Mouse (Mus musculus): ENCODE results near the gene Armh1.
"Not testable (repeated sequence)": the region's sequence is repeated elsewhere in the genome, so short reads cannot be mapped to it uniquely, and the experiment has no call there.

The Armh1 gene

DNA sequence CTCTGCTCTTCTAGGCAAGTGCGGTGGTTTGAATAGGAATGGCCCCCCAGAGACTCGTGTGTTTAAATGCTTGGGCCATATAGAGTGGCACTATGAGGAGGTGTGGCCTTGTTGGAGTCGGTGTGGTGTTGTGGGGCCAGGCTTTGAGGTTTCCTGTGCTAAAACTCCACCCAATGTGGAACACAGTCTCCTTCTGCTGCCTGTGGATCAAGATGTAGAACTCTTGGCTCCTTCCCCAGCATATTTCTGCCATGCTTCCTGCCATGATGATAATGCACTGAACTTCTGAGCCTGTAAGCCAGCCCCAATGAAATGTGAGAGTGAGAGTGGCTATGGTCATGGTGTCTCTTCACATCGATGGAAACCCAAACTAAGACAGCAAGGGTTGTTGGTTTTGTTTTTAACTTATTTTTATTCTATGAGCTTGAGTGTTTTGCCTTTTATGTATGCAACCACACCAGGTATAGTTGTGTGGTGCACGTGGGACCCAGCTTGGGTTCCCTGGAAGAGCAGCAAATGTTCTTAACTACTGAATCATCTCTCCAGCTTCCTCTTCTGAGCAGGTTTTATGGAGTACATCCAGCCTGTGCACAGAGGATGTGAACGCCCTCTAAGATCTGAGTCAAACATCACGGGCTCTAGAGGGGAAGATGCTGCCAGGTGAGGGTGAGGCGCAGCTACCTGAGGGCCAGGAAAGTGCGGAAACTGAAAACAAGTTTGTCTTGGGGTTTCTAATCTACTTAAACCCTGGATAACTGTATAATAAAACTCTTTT is 31.0 kb downstream of the Armh1 start:
- no peak for DNase-seq

GRCm38 (mm10) chr4:117218517-117219219 is 33.3 kb downstream of the Armh1 start:
- peak; percentile 22 for DNase-seq

- DNase-seq: no peak
Measured at GRCm38 (mm10) chr4:117217029-117217428, 34.9 kb downstream of the Armh1 start.

DNA sequence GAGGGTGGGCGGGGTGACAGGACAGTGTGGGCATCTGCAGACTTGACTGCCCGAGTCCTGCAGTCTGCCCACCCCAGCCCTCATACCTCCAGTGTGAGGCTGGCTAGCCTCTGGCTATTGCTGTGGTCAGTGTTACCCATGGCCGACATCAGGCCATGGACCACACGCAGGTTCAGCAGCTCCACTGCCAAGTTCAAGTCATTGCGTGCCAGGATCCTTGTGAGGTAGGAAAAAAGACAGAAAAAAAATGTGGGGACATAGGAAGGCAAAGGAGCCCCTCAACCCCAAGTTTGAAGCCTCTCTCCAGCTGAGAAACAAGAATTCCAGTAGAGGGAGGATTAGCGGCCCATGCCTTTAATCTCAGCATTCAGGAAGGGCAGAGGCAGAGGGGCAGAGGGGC is 37.7 kb downstream of the Armh1 start:
- no peak for DNase-seq

DNA sequence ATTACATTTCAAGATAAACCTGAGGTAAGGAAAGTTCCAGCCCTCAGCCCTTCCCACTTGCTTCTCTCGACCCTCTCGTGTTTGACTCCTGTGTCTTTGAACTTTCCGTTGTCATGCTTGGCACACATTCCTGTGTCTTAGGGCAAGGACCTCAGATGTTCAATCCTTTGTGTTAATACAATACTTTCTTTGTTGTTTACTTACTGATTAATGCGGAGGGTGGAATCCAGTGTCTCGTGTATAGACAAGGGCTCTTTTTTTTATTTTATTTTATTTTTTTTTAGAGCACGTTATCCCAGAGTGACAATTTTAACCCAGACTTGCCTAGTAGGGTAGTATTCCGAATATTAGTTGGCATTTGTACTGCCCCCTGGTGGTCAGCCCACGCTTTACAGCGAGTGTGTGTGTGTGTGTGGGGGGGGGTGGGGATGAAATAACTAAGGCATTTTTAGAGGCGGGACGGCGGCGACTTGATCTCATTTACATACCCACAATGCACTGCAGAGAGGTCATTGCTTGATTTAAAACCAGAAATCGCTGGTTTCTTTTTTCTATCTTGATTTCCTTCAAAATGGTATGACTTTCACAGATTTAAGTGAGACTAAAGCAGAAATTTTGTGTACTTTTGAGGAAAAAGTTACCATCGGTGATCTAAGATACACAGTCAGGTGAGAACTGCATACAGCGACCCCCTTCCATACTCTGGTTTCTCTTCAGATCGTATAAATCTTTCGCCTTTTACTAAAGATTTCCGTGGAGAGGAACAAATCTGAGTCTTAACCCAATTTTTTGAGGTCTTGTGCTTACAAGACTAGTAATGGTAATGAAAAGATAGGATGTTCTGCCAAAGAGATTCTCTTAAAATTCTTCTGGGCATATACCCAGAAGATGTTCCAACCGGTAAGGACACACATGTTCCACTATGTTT is 41.5 kb downstream of the Armh1 start:
- DNase-seq: peak; percentile 56

DNA sequence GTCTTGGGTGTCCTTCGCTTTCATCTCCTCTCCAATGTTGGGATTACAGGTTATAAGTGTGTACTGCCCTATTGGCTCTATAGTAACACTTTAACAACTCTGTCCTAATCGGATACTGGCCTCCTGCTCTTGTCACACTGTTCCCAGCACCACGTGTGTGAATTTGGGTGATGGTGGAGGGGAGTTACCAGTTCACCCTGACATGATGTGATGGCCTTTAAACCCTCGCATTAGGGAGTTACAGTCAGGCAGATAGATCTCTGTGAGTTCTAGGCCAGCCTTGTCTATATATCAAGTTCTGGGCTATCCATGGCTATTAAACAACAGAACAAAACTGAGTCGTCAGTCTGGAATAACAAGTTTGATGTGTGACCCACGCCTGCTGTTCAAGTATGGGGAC is 42.3 kb downstream of the Armh1 start:
- DNase-seq: no peak

DNA sequence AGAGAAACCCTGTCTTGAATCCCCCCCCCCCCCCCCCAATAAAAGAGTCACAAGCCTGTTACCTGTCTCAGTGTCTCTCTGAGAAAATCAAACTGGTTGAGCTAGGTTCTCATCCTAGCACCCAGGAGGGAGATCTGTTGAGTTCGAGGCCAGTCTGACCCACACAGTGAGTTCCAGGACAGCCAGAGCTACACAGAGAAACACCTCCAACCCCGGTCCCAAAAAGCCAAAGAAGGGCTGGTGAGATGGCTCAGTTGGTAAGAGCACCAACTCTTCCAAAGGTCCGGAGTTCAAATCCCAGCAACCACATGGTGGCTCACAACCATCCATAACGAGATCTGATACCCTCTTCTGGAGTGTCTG is 49.0 kb downstream of the Armh1 start:
- no peak for DNase-seq

DNA sequence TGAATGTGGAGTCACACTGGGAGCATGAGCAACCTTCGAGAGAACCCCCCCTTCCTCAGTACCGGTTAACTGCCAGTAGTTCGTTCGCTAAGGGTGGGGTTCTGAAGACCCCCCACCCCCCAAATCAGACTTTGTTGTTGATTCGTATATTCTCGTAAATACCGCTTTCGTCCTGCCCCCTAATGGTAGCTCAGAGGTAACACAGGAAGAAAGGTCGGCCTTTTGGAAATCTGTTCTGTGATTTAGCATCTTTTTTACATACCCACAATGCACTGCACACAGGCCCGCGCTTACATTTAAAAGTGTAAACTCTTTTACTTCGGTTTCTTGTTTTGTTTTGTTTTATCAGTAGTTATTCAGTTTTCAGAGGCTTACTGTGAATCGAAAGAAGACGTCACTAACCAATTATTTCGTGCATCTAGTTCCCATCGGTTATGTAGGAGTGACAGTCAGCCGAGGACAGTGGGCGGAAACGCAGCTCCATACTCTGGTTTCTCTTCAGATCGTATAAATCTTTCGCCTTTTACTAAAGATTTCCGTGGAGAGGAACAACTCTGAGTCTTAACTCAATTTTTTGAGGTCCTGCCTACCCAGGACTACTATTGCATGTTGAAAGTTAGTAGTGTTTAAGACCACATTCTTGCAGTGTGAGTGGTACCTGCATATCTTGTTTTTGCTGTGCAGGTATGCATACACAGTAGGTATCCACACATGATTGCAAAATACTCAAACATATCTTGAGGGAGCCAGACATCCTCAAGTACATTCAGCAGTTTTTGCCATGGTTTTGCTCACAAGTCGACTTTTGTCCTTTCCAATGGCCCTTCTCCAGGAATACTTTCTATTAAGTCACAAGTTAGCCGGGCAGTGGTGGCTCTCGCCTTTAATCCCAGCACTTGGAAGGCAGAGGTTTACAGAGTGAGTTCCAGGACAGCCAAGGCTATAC is 49.6 kb downstream of the Armh1 start:
- peak; percentile 32 for DNase-seq

DNA sequence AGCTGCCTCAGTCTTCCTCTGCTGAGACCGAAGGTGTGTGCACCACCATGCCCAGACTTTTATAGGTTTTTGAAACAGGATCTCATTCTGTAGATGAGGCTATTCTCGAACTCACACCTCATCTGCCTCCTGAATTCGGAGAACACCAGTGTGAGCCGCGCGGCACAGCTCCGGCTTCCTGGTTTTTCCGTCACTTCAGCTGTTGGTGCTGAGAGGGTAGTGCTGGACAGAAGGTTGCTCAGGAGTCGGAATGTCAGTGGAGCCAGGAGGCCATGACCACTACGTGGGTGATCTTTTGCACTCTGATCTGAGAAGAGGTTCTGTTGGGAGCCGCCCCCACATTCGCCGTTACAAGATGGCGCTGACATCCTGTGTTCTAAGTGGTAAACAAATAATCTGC is 60.1 kb downstream of the Armh1 start:
- DNase-seq: no peak

DNA sequence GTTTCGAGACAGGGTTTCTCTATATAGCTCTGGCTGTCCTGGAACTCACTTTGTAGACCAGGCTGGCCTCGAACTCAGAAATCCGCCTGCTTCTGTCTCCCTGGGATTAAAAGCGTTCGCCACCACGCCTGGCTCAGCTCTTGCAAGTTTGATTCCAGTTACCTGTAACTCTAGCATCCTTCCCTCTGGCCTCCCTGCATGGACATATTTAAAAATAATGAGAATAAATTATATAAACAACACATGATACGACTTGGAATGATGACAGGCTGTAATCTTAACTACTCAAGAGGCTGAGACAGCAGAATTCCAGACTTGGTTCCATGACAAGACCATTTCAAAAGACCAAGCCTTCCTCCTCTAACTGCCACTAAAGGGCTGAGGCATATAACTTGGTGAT is 61.3 kb downstream of the Armh1 start:
- no peak for DNase-seq

GRCm38 (mm10) chr4:117189856-117190543 is 61.9 kb downstream of the Armh1 start:
- no peak for DNase-seq

DNA sequence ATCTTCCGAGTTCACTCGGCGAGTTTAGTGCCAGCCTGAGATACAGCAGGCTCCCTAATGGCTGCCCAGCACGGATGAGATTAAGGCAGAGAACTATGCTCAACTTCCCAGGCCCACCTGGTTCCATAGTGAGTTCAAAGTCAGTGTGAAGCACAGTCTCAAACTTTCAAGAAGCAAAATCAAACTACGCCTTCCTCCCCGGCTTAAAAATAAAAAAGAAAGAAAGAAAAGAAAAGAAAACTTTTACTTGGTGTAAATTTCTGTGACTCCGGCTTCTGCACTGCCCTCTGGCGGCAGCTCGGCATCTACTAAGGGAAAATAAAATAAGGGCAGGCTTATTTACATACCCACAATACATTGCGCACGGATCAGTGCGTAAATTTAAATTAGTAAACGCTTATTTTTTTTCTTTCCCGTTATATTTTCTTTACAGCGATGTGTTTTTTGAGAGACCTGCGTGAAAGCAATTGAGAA is 62.5 kb downstream of the Armh1 start:
- DNase-seq: peak; percentile 76

DNA sequence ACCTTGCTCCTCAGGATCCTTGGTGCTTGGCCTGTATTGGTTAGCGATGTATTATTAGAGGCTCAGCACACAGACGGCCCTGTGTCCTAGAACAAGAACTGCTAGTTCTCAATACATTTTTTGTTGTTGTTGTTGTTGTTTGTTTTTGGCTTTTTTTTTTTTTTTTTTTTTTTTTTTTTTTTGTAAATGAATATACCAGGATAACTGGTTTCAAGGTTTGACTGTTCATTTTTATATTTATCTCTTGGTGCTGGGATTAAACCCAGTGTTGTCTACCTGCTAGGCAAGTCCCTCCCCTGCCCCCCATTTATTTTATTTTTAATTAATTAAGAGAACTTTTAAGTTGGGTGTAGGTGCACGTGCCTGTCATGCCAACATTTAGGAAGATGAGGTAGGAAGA is 63.0 kb downstream of the Armh1 start:
- no peak for DNase-seq

DNA sequence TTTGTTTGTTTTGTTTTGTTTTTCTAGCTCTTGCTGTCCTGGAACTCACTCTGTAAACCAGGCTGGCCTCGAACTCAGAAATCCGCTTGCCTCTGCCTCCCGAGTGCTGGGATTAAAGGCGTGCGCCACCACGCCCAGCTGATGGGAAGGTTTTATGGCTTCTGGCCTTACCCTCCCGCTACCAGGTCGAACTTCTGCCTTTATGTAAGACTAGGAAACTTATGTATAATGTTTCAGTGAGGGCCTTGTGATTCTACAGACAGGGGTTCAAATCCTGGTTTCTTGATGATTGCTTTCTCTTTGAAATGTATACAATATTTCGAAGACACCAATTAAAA is 69.2 kb downstream of the Armh1 start:
- DNase-seq: not testable (repeated sequence)

DNA sequence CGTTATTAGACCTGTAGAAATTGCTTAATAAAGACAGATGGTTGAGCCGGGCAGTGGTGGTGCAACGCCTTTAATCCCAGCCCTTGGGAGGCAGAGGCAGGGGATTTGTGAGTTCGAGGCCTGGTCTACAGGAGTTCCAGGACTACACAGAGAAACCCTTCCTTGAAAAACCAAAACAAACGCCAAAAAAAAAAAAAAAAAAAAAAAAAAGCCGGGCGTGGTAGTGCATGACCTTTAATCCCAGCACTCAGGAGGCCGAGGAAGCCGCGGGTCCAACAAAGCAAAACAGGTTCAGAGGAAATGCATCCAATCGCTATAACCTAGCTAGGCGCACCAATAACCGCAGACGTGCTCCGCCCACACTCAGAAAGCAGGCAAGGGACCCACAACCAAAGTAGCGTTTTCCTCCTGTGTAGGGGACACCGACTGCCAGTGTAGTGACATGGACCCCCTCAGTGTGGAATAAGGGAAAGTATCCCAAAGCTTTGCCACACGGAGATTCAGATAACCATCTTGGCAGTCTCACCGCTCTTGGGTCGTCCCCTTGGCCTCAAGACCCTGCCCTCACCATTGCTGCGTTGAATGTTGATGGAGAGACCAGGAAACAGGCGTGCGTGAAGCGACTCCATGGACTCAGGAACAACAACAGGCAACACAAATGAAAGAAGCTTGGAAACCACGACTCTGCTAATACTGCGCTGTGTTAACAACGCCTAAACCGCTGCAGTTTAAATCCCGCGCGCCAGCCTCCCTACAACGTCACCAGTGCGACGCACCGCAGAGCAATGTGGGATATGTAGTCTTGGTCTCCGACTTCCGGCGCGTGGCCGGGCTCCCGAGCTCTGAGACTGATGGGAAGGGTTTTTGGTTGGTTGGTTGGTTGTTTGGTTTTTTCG is 69.8 kb downstream of the Armh1 start, which contains the start of gene Kif2c:
Gene Kif2c, minus strand, starts transcription at position 777 of the 896 bp plus-strand sequence.
- DNase-seq: peak; percentile 86

DNA sequence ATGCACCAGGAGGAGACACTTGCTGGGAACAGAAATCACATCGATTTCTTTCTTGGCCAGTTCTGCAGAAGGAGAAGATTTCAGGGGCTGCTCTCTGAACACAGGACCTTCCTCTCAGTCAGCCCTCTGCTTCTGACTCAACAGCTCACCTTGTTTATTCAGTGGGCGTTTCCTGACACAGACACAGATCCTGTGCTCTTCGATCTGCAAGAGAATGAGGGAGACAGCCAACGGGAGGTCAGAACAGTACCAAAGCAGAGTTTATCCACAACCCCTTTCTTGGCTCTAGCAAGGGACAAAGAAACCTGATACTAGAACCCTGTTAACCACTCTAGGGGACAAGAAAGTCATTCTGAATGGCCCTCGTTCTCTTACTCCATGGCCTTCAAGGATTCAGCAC is 82.0 kb downstream of the Armh1 start:
- DNase-seq: no peak

Data from cerebellum, adult 8-10 months (tissue).